Mouse (Mus musculus) liver, embryonic 12.5 days (tissue): ENCODE data around the gene Ttc28. TPM values are rescaled to one million over a fixed set of nuclear protein-coding genes. Genes with fewer than 3 reads are reported as not detected.

ENCODE experiments used
- ATAC-seq: fragments of 200-750 bp; cut with Nextera tagmentation; 2 replicates; pipeline ENCODE4 v1.8.0; 2017; ENCODE audit warnings: moderate number of reproducible peaks, mild to moderate bottlenecking, moderate library complexity
- H3K27ac ChIP-seq: fragments of 300-500 bp; sonication (generic); 2 replicates; pipeline ENCODE4 v1.5.1; 2016; ENCODE audit warnings: mild to moderate bottlenecking
- H3K27me3 ChIP-seq: fragments of 300-500 bp; sonication (generic); replicated peaks from 2 replicates; pipeline ENCODE4 v1.6.1; 2016; ENCODE audit warnings: mild to moderate bottlenecking, moderate library complexity
- H3K36me3 ChIP-seq: fragments of 300-500 bp; sonication (generic); 2 replicates; pipeline ENCODE4 v1.6.1; 2016; ENCODE audit warnings: mild to moderate bottlenecking, moderate library complexity
- H3K4me1 ChIP-seq: fragments of 300-500 bp; sonication (generic); 2 replicates; pipeline ENCODE4 v1.6.1; 2016
- H3K4me2 ChIP-seq: fragments of 300-500 bp; sonication (generic); 2 replicates; pipeline ENCODE4 v1.6.1; 2016; ENCODE audit warnings: mild to moderate bottlenecking, moderate library complexity
- H3K4me3 ChIP-seq: fragments of 300-500 bp; sonication (generic); 2 replicates; pipeline ENCODE4 v1.5.1; 2016; ENCODE audit warnings: mild to moderate bottlenecking, moderate library complexity
- H3K9ac ChIP-seq: fragments of 300-500 bp; sonication (generic); 2 replicates; pipeline ENCODE4 v1.6.1; 2016; ENCODE audit warnings: mild to moderate bottlenecking, moderate library complexity
- H3K9me3 ChIP-seq: fragments of 300-500 bp; sonication (generic); replicated peaks from 2 replicates; pipeline ENCODE4 v1.6.1; 2016; ENCODE audit warnings: mild to moderate bottlenecking, moderate library complexity
- WGBS: fragments of 180-500 bp; shearing (Covaris S2); methylation state at CpG from one replicate; pipeline ENCODE4 v1.1.7; 2016; ENCODE audit not compliant: insufficient replicate concordance; 5-methylcytosine and 5-hydroxymethylcytosine counted together
- polyA plus RNA-seq: library from polyadenylated mRNA; unstranded; fragments of >200 nt; fragmentation: Nextera tagmentation; extraction: Ambion mirVana; gene quantifications from 2 replicates; pipeline ENCODE4 v1.2.1, GENCODE M21; 2016

The Ttc28 gene
- polyA plus RNA-seq, 1 experiment from 2014 or later: 1.8 TPM

DNA sequence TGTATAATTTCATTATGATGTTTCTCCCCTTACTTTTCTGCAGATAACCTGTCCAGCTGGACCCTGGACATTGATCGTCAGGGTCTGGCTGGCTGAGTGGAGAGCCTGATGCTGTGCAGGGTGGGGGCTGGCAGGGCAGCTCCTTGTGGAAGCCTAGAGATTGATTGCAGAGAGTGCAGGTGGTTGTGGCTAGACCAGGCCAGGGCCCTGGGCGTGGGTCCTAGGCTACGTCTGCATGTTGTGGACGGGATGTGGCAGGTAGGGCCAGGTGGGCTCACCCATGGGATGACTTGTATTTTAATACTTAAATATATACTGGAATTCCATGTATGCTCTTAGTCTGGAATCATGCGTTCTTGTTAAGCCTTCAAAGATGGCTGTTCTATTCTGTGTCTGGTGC, 201.0 kb downstream of the Ttc28 start:
- WGBS: 66% methylated on average over 5 of the region's 5 CpGs
- Histone ChIP-seq H3K4me1 (no peaks in the 10 kb centered on the region), H3K27me3 (no peaks in the 10 kb centered on the region), H3K4me2 (no peak overlapping the region), H3K36me3 (no peaks in the 10 kb centered on the region), H3K27ac (no peak overlapping the region), H3K4me3 (no peak overlapping the region), H3K9ac (no peak overlapping the region), H3K9me3 (no peaks in the 10 kb centered on the region)
- no peak for ATAC-seq

DNA sequence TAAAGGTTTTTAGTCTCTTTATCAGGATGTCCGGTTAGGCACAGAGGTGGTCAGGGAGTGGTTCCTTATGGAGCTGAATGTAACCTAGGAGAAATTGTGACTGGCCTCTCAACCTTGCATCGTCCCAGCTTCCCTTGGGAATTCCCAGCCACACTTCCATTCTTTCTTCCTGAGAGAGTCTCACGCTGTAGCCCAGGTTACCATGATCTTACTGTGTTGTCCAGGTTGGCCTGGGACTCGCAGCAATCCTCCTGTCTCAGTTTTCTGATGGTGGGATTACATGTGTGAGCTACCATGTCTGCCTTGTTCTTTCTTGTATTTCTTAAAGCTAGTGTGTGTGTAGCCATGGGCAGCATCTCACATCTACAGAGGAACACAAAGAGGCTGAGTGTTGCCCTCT, 206.2 kb downstream of the Ttc28 start:
- Histone ChIP-seq H3K36me3 (no peaks in the 10 kb centered on the region), H3K27me3 (no peaks in the 10 kb centered on the region), H3K27ac (no peak overlapping the region), H3K4me1 (no peaks in the 10 kb centered on the region), H3K4me3 (no peak overlapping the region), H3K9me3 (no peaks in the 10 kb centered on the region), H3K4me2 (no peak overlapping the region), H3K9ac (no peak overlapping the region)
- no peak for ATAC-seq
- 61% methylated on average over 4 of the region's 4 CpGs for WGBS

DNA sequence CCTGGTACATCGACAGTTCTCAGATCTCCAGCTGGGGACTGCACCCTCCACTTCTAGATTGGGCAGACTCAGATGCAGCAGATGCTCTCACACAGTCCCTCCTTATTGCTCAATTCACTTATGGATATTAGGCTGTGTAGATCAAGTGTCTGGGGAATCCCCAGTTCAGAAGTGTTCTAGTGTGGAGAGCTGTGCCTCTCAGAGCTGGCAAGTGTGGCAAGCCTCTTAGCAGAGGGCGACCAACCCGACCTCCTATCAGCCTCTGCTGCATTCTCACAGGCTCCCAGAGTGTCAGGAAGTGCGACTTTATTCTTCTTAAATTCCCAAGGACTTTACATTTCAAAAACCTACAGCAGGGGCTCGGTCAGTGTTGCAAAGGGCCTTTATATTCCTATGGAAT, 217.1 kb downstream of the Ttc28 start:
- H3K4me3 ChIP-seq: no peak overlapping the region
- no peaks in the 10 kb centered on the region for H3K9me3 ChIP-seq
- 50% methylated on average over 5 of the region's 5 CpGs for WGBS
- H3K36me3 ChIP-seq: no peaks in the 10 kb centered on the region
- H3K9ac ChIP-seq: no peak overlapping the region
- H3K27ac ChIP-seq: no peak overlapping the region
- ATAC-seq: no peak
- H3K4me1 ChIP-seq: peaks cover 11% of the 10 kb centered on the region
- no peaks in the 10 kb centered on the region for H3K27me3 ChIP-seq
- no peak overlapping the region for H3K4me2 ChIP-seq

DNA sequence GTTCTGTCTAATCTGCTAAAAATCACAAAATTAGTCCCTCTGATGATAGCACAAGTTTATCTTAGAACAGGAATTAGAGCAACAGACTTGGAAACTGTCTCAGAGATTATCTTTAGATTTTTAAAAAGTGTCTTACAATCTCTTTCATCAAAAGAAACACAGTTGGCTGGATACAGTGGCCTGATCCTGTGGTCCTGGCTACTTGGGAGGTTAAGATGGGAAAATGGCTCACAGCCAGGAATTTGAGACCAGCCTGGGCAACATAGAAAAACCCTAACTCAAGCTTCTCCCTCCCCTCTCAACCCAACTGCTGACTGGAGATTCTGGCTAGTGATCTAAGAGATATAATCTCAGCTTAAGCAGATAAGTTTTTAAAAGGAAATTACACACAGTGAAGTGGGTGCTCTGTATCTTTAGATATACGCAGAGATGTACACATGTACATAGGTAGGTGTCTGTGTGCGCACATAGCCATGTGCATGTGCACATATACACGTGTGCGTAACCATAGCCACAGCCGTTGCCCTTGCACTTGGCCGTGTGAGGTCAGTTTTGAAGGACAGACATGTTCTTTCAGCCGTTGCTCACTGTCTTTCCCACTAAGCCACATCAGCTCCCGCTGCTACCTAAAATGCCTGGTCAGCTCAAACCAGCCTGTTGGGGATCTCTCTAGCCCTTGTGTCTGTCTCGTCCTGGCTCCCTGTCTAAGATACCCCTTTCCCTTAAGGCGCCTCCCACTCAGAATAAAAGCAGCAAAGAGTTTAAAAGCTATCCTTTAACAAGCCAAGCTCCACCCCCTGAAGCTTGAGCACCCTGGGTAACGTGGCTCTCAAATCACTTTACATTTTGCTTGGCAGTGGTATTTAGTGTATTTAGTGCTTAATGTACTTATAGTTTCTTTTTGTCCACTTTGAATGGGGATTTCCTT, 217.9 kb downstream of the Ttc28 start:
- Histone ChIP-seq H3K9ac (no peak overlapping the region), H3K4me2 (no peak overlapping the region), H3K27ac (no peak overlapping the region), H3K4me1 (peaks cover 11% of the 10 kb centered on the region), H3K36me3 (no peaks in the 10 kb centered on the region), H3K4me3 (no peak overlapping the region), H3K27me3 (no peaks in the 10 kb centered on the region), H3K9me3 (no peaks in the 10 kb centered on the region)
- ATAC-seq: no peak
- WGBS: 67% methylated on average over 11 of the region's 11 CpGs

DNA sequence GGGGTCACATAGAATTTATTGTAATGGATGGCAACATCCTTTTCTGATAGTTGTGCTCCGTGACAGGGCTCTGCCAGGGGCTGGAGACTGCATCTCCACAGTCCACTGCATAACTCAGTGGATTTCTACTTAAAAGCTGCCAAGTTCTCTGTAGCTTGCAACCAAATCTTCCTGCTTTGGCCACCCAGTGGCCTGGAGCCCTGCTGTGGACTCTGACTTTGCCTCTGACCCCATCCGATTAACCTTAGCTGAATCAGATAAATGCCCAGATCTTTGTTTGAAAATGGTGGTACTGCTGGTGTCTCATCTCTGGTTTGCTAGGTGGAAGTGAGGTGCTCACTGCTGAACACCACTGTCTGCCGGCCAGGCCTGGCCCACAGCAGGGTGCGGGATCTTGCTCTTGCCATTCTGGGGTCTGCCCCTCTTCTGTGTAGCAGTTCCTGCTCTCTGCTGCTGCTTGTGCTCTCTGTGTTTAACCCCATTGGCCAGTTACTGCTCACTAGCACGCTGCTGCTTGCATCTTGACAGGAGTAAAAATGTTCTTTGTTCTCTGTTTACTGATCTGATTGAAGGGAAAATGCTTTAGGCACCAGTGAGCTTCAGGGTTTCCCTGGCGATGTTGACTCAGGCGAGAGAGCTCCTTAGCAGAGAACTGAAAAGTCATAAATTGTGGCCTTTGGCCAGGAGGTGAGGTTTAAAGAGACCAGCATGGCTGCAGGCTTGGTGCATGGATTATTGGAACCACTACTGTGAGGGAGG, 219.1 kb downstream of the Ttc28 start:
- H3K27ac ChIP-seq: no peak overlapping the region
- no peak overlapping the region for H3K4me2 ChIP-seq
- H3K9me3 ChIP-seq: no peaks in the 10 kb centered on the region
- H3K4me3 ChIP-seq: no peak overlapping the region
- WGBS: 55% methylated on average over 7 of the region's 7 CpGs
- H3K4me1 ChIP-seq: peaks cover 11% of the 10 kb centered on the region
- no peaks in the 10 kb centered on the region for H3K27me3 ChIP-seq
- H3K9ac ChIP-seq: no peak overlapping the region
- no peaks in the 10 kb centered on the region for H3K36me3 ChIP-seq
- no peak for ATAC-seq

DNA sequence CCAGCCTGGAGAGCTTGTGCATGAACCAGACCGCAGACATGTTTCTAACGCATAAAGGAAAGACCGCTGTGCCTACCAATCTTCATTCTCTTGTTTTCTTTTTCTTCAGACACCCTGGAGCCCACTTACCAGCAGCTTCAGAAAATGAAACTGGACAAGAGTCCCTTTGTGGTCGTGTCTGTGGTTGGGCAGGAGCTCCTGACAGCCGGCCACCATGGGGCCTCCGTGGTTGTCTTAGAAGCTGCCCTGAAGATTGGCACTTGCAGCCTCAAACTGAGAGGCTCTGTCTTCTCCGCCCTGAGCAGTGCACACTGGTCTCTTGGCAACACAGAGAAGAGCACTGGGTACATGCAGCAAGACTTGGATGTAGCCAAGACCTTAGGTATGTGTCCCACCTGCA, 221.0 kb downstream of the Ttc28 start:
- Histone ChIP-seq H3K27ac (no peak overlapping the region), H3K27me3 (no peaks in the 10 kb centered on the region), H3K4me3 (no peak overlapping the region), H3K9me3 (no peaks in the 10 kb centered on the region), H3K4me2 (no peak overlapping the region), H3K9ac (no peak overlapping the region), H3K4me1 (peaks cover 11% of the 10 kb centered on the region), H3K36me3 (no peaks in the 10 kb centered on the region)
- no peak for ATAC-seq
- WGBS: 49% methylated on average over 7 of the region's 7 CpGs

DNA sequence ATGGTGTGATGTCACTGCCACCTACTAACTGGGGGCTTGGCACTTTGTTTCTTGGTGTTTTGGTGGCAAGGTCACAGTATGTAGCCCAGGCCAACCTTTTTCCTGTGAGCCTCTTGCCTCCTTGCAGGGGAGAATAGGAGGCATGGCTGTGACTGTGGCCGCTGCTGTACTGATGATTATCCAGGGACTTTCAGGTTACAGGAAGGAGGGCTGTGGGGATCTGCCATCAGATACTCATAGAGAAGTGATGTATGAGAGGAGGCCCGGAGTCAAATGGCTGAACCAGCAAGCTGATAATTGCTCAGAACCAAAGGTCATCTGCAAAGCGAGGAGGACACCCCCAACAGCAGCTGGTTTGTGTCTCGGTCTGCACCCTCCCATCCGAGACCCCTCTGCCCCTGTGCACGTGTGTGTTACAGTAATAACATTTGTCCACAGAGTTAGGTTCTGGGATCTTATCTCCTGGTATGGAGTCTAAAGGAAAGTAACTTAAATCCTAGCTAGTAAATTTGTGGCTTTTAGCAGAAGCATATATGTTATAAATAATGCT, 221.9 kb downstream of the Ttc28 start:
- H3K9ac ChIP-seq: no peak overlapping the region
- ATAC-seq: no peak
- no peak overlapping the region for H3K27ac ChIP-seq
- no peak overlapping the region for H3K4me3 ChIP-seq
- no peaks in the 10 kb centered on the region for H3K9me3 ChIP-seq
- H3K4me1 ChIP-seq: peaks cover 11% of the 10 kb centered on the region
- no peak overlapping the region for H3K4me2 ChIP-seq
- WGBS: 57% methylated on average over 6 of the region's 6 CpGs
- no peaks in the 10 kb centered on the region for H3K36me3 ChIP-seq
- H3K27me3 ChIP-seq: no peaks in the 10 kb centered on the region

DNA sequence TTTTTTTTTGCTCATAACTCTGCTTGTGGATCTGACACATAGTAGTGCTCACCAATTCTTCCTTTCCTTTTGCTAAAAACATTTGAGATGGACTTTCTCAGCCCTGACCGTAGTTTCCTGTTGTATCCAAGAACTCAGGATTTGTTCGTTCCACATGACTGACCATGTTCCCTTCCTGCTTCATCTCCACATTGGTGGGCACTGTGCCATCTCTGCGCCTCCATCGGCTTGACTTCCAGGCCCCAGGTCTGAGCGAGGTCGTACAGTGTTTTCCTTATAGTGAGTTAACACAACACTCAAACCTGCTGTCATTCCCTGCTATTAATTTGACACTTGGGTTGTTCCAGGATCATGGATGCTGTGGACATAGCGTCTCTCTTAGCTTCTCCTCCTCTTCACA, 225.2 kb downstream of the Ttc28 start:
- no peaks in the 10 kb centered on the region; the same call in 1 of the 2 replicates for H3K4me1 ChIP-seq
- H3K36me3 ChIP-seq: no peaks in the 10 kb centered on the region
- no peak overlapping the region for H3K4me2 ChIP-seq
- H3K4me3 ChIP-seq: no peak overlapping the region
- ATAC-seq: no peak
- WGBS: 79% methylated on average over 7 of the region's 7 CpGs
- no peaks in the 10 kb centered on the region for H3K9me3 ChIP-seq
- no peak overlapping the region for H3K27ac ChIP-seq
- H3K27me3 ChIP-seq: no peaks in the 10 kb centered on the region
- no peak overlapping the region for H3K9ac ChIP-seq

DNA sequence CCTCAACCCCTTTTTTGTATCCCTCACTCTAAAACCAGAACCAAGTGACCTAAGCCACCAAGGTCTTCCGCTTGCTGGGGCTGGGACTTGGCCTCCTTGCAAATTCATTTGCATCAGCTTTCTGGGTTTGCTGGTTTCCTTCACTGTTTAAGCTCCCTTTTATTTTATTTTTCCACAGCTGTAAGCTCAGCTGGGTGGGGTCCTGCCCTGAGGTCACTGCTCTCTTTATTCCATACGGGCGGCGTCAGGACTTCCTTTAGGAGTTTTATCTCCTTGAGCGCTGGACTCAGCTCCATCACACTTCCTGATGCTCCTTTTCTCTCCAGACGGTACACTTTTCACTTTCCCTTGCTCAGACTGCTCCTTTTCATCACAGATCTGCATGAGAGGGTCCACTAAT, 231.8 kb downstream of the Ttc28 start:
- 47% methylated on average over 6 of the region's 6 CpGs for WGBS
- ATAC-seq: no peak
- H3K9me3 ChIP-seq: no peaks in the 10 kb centered on the region
- H3K4me2 ChIP-seq: no peak overlapping the region
- H3K27ac ChIP-seq: no peak overlapping the region
- H3K27me3 ChIP-seq: no peaks in the 10 kb centered on the region
- H3K9ac ChIP-seq: no peak overlapping the region
- H3K36me3 ChIP-seq: no peaks in the 10 kb centered on the region
- peaks cover 13% of the 10 kb centered on the region; the same call in 1 of the 2 replicates for H3K4me1 ChIP-seq
- H3K4me3 ChIP-seq: no peak overlapping the region

DNA sequence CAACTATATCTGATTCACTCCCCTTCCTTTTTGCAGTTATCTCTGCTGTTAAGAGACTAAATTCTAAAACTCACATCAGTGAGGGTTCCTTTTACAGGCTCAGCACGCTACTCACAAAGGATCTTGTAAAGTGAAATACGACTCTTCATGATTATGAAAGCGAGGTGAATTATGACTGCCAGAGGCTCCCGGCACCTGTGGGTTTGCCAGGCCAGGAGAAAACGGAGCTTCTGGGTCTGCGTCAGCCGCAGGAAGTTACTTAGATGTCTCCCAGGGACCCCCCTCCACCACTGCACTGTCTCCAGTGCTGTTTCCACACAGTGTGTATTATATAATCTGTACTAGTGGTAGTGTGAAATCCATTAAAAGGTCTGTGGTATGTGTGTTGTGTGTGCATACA, 233.6 kb downstream of the Ttc28 start:
- no peak for ATAC-seq
- 60% methylated on average over 7 of the region's 7 CpGs for WGBS

DNA sequence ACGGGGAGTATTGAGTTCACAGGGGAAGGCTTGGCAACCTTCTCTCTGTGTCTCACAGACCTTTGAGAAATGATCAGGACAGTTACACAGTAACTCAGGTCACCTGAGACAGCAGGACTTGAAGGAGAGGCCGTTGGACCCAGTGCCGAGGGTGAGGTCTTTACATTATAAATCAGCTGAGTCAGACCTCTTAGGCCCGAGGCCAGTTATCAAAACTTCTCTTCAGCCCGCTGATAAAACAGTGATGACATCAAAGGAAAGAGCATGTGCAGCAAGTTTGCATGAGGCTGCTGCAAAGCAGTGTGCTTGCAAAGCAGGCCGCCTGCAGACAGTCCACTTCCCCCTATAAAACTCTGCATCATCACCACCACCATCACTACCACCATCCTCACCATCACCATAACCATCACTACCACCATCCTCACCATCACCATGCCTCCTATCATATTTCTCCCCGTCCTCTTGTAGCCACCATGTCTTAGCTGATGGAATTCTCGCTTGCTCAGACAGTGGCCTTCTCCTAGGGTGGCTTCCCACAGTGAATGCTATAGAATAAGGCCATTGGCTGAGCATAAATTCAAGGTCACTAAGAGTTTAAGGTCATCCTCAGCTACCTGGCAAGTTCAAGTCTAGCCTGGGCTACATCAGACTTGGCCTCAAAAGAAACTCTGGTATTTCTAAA, 234.2 kb downstream of the Ttc28 start:
- Histone ChIP-seq H3K4me2 (no peak overlapping the region), H3K4me1 (peaks cover 13% of the 10 kb centered on the region; the same call in 1 of the 2 replicates), H3K27ac (no peak overlapping the region), H3K27me3 (no peaks in the 10 kb centered on the region), H3K36me3 (no peaks in the 10 kb centered on the region), H3K4me3 (no peak overlapping the region), H3K9me3 (no peaks in the 10 kb centered on the region), H3K9ac (no peak overlapping the region)
- WGBS: 41% methylated on average over 8 of the region's 8 CpGs
- no peak for ATAC-seq

More for the DNA sequence above, 233.6 kb downstream of the Ttc28 start:
- Histone ChIP-seq H3K9ac (no peak overlapping the region), H3K27ac (no peak overlapping the region), H3K4me1 (peaks cover 13% of the 10 kb centered on the region; the same call in 1 of the 2 replicates), H3K4me2 (no peak overlapping the region), H3K36me3 (no peaks in the 10 kb centered on the region), H3K4me3 (no peak overlapping the region), H3K9me3 (no peaks in the 10 kb centered on the region), H3K27me3 (no peaks in the 10 kb centered on the region)
